Mouse (Mus musculus): Measurements from ENCODE around the gene Ubr2. TPM values are rescaled to one million over a fixed set of nuclear protein-coding genes. Genes with fewer than 3 reads are reported as not detected.

The Ubr2 gene
- polyA plus RNA-seq, 1 experiment from 2014 or later: 21.2 TPM

- no peak overlapping the region for H3K9ac ChIP-seq (ENCODE audit: low read length)
These were observed 81.1 kb downstream of the Ubr2 start for GRCm38 (mm10) chr17:46929277-46929676.

GRCm38 (mm10) chr17:46927781-46928180, 82.6 kb downstream of the Ubr2 start:
- Histone ChIP-seq H3K4me3 (ENCODE audit: low read depth, low read length) (no peak overlapping the region), H3K27me3 (ENCODE audit: control insufficient read depth, insufficient read depth, low read length) (no peaks in the 10 kb centered on the region), H3K27ac (ENCODE audit: low read depth, low read length) (no peak overlapping the region), H3K4me2 (ENCODE audit: low read depth, low read length, severe bottlenecking) (no peak overlapping the region), H3K36me3 (ENCODE audit: control insufficient read depth, insufficient read depth, low read length) (peaks cover 8% of the 10 kb centered on the region; the same call in 1 of the 2 replicates), H3K9me3 (ENCODE audit: control insufficient read depth, low read length) (no peaks in the 10 kb centered on the region), H3K9ac (ENCODE audit: low read length) (no peak overlapping the region), H3K4me1 (replicated peaks; ENCODE audit: control insufficient read depth, insufficient read depth, low read length) (no peaks in the 10 kb centered on the region)
- DNase-seq (ENCODE audit: low spot score): no peak
- 96% methylated on average over 5 of the region's 5 CpGs for WGBS
- no peak for ATAC-seq (replicated peaks; ENCODE audit: low FRiP score)

More at GRCm38 (mm10) chr17:46929277-46929676, 81.1 kb downstream of the Ubr2 start:
- Histone ChIP-seq H3K36me3 (ENCODE audit: control insufficient read depth, insufficient read depth, low read length) (peaks cover 8% of the 10 kb centered on the region; the same call in 1 of the 2 replicates), H3K4me3 (ENCODE audit: low read depth, low read length) (no peak overlapping the region), H3K27ac (ENCODE audit: low read depth, low read length) (no peak overlapping the region), H3K9me3 (ENCODE audit: control insufficient read depth, low read length) (no peaks in the 10 kb centered on the region), H3K4me1 (replicated peaks; ENCODE audit: control insufficient read depth, insufficient read depth, low read length) (no peaks in the 10 kb centered on the region), H3K4me2 (ENCODE audit: low read depth, low read length, severe bottlenecking) (no peak overlapping the region), H3K27me3 (ENCODE audit: control insufficient read depth, insufficient read depth, low read length) (no peaks in the 10 kb centered on the region)
- WGBS: 75% methylated on average over 12 of the region's 12 CpGs
- ATAC-seq (replicated peaks; ENCODE audit: low FRiP score) (no peak), DNase-seq (ENCODE audit: low spot score) (no peak)

DNA sequence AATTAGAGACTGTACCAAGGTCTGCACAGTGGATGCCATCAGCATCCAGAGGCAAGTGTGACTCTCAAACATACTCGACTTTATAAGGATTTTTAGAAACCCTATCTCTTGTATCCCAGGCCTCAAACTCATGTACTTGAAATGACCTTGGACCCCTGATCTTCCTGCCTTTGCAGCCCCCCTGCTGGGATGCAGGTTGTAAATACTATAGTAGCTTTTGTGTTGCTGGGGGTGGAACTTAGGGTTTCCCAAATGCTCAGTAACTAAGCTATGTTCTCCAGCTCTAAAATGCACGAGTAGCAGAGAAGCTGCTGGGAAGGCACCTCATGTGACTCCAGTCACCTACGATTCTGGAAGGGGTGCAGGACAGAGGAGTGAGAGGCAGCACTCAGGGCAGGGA, 83.4 kb downstream of the Ubr2 start:
- ATAC-seq (replicated peaks; ENCODE audit: low FRiP score) (no peak), DNase-seq (ENCODE audit: low spot score) (no peak)
- H3K4me2 ChIP-seq (ENCODE audit: low read depth, low read length, severe bottlenecking): no peak overlapping the region
- H3K27me3 ChIP-seq (ENCODE audit: control insufficient read depth, insufficient read depth, low read length): no peaks in the 10 kb centered on the region
- WGBS: 74% methylated on average over 3 of the region's 3 CpGs
- H3K27ac ChIP-seq (ENCODE audit: low read depth, low read length): no peak overlapping the region
- no peaks in the 10 kb centered on the region for H3K4me1 ChIP-seq (replicated peaks; ENCODE audit: control insufficient read depth, insufficient read depth, low read length)
- H3K36me3 ChIP-seq (ENCODE audit: control insufficient read depth, insufficient read depth, low read length): peaks cover 2% of the 10 kb centered on the region; the same call in 1 of the 2 replicates
- H3K9me3 ChIP-seq (ENCODE audit: control insufficient read depth, low read length): no peaks in the 10 kb centered on the region
- H3K4me3 ChIP-seq (ENCODE audit: low read depth, low read length): no peak overlapping the region
- no peak overlapping the region for H3K9ac ChIP-seq (ENCODE audit: low read length)

- Histone ChIP-seq H3K9ac (ENCODE audit: low read length) (no peak overlapping the region), H3K27me3 (ENCODE audit: control insufficient read depth, insufficient read depth, low read length) (no peaks in the 10 kb centered on the region), H3K9me3 (ENCODE audit: control insufficient read depth, low read length) (no peaks in the 10 kb centered on the region), H3K4me3 (ENCODE audit: low read depth, low read length) (no peak overlapping the region), H3K36me3 (ENCODE audit: control insufficient read depth, insufficient read depth, low read length) (no peaks in the 10 kb centered on the region; the same call in 1 of the 2 replicates), H3K4me2 (ENCODE audit: low read depth, low read length, severe bottlenecking) (no peak overlapping the region), H3K4me1 (replicated peaks; ENCODE audit: control insufficient read depth, insufficient read depth, low read length) (no peaks in the 10 kb centered on the region), H3K27ac (ENCODE audit: low read depth, low read length) (no peak overlapping the region)
- DNase-seq (ENCODE audit: low spot score) (no peak), ATAC-seq (replicated peaks; ENCODE audit: low FRiP score) (no peak)
- WGBS: 43% methylated on average over 5 of the region's 6 CpGs
These were observed 84.2 kb downstream of the Ubr2 start for GRCm38 (mm10) chr17:46926192-46926591.

GRCm38 (mm10) chr17:46920855-46921254, 89.5 kb downstream of the Ubr2 start:
- Histone ChIP-seq H3K27ac (ENCODE audit: low read depth, low read length) (no peak overlapping the region), H3K9ac (ENCODE audit: low read length) (no peak overlapping the region), H3K4me3 (ENCODE audit: low read depth, low read length) (no peak overlapping the region), H3K27me3 (ENCODE audit: control insufficient read depth, insufficient read depth, low read length) (no peaks in the 10 kb centered on the region), H3K9me3 (ENCODE audit: control insufficient read depth, low read length) (no peaks in the 10 kb centered on the region), H3K4me2 (ENCODE audit: low read depth, low read length, severe bottlenecking) (no peak overlapping the region), H3K36me3 (ENCODE audit: control insufficient read depth, insufficient read depth, low read length) (no peaks in the 10 kb centered on the region), H3K4me1 (replicated peaks; ENCODE audit: control insufficient read depth, insufficient read depth, low read length) (no peaks in the 10 kb centered on the region)
- 55% methylated on average over 6 of the region's 6 CpGs for WGBS
- DNase-seq (ENCODE audit: low spot score): no peak
- ATAC-seq (replicated peaks; ENCODE audit: low FRiP score): no peak

DNA sequence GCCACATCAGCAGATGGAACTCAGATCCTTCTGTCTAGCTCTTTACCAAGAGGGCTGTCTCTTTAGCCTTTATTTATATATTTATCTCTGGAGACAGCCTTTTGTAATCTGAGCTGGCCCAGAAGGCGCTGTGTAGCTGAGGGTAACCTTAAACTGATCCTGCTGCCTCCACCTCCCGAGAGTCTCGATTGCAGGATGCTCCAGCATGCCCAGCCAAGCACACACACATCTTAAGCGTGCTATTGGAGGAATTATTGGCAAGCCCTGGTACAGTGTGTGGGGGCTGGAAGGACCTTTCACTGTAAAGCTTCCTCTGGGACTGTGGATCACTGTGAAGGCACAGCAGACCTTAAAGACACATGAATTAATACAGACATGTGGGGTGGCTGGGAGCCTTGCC, 91.4 kb downstream of the Ubr2 start:
- DNase-seq (ENCODE audit: low spot score): no peak

DNA sequence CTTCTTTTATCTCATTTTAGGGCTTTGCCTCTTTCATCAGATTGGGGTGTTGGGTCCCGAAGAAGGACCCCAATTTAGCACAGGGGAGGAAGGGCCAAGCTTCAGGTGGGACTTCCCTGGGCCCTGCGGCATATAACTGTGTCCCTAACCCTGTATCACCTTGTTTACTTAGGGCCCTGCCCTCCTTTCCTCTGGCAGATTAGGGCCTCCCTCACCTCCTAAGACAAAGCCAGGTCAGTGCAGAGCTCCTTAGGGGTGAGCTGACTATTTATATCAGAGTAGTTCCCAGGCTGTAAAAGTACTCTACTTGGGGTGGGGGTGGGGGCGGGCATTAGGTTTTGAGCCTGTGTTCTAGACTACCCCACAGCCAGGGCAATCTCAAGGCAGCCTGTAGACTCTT, 95.2 kb downstream of the Ubr2 start:
- no peak overlapping the region for H3K4me2 ChIP-seq (ENCODE audit: low read depth, low read length, severe bottlenecking)
- H3K9ac ChIP-seq (ENCODE audit: low read length): no peak overlapping the region
- H3K4me3 ChIP-seq (ENCODE audit: low read depth, low read length): no peak overlapping the region
- H3K36me3 ChIP-seq (ENCODE audit: control insufficient read depth, insufficient read depth, low read length): no peaks in the 10 kb centered on the region
- no peak overlapping the region for H3K27ac ChIP-seq (ENCODE audit: low read depth, low read length)
- DNase-seq (ENCODE audit: low spot score) (no peak), ATAC-seq (replicated peaks; ENCODE audit: low FRiP score) (no peak)
- no peaks in the 10 kb centered on the region for H3K9me3 ChIP-seq (ENCODE audit: control insufficient read depth, low read length)
- H3K4me1 ChIP-seq (replicated peaks; ENCODE audit: control insufficient read depth, insufficient read depth, low read length): 0 out of 2 replicates have a peak, but pooled peaks cover 2% of the 10 kb centered on the region
- H3K27me3 ChIP-seq (ENCODE audit: control insufficient read depth, insufficient read depth, low read length): no peaks in the 10 kb centered on the region
- 59% methylated on average over 3 of the region's 3 CpGs for WGBS

More for the DNA sequence above, 91.4 kb downstream of the Ubr2 start:
- no peaks in the 10 kb centered on the region for H3K4me1 ChIP-seq (replicated peaks; ENCODE audit: control insufficient read depth, insufficient read depth, low read length)
- H3K9ac ChIP-seq (ENCODE audit: low read length): no peak overlapping the region
- ATAC-seq (replicated peaks; ENCODE audit: low FRiP score): no peak
- 51% methylated on average over 4 of the region's 4 CpGs for WGBS
- no peak overlapping the region for H3K4me2 ChIP-seq (ENCODE audit: low read depth, low read length, severe bottlenecking)
- H3K27me3 ChIP-seq (ENCODE audit: control insufficient read depth, insufficient read depth, low read length): no peaks in the 10 kb centered on the region
- no peak overlapping the region for H3K4me3 ChIP-seq (ENCODE audit: low read depth, low read length)
- H3K36me3 ChIP-seq (ENCODE audit: control insufficient read depth, insufficient read depth, low read length): no peaks in the 10 kb centered on the region
- H3K9me3 ChIP-seq (ENCODE audit: control insufficient read depth, low read length): no peaks in the 10 kb centered on the region
- H3K27ac ChIP-seq (ENCODE audit: low read depth, low read length): no peak overlapping the region

DNA sequence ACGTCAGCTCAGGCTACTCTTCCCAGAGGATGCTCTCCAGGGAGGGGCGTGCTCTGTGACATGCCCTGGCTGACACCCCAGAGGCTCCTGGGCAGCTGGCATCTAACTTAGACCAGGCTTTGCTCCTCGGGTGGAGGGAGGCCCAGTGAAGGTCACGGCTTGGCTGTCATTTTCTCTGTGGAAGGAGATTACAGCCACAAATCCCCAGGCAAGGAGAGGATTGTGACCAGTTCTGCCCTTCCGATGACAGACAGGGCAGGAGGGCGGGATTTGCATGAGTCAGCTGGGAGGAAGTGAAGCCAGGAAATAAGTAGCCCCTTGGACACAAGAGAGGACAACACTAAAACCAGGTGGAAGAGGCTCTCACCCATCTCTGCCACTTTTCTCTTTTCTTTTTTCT, 98.0 kb downstream of the Ubr2 start:
- no peaks in the 10 kb centered on the region for H3K9me3 ChIP-seq (ENCODE audit: control insufficient read depth, low read length)
- 51% methylated on average over 6 of the region's 6 CpGs for WGBS
- 0 out of 2 replicates have a peak, but pooled peaks cover 2% of the 10 kb centered on the region for H3K4me1 ChIP-seq (replicated peaks; ENCODE audit: control insufficient read depth, insufficient read depth, low read length)
- no peak overlapping the region for H3K4me2 ChIP-seq (ENCODE audit: low read depth, low read length, severe bottlenecking)
- DNase-seq (ENCODE audit: low spot score): no peak
- no peak overlapping the region for H3K27ac ChIP-seq (ENCODE audit: low read depth, low read length)
- no peaks in the 10 kb centered on the region for H3K36me3 ChIP-seq (ENCODE audit: control insufficient read depth, insufficient read depth, low read length)
- no peak overlapping the region for H3K4me3 ChIP-seq (ENCODE audit: low read depth, low read length)
- no peaks in the 10 kb centered on the region for H3K27me3 ChIP-seq (ENCODE audit: control insufficient read depth, insufficient read depth, low read length)
- ATAC-seq (replicated peaks; ENCODE audit: low FRiP score): no peak
- H3K9ac ChIP-seq (ENCODE audit: low read length): no peak overlapping the region

- no peak within 1 kb of the TSS for H3K27ac ChIP-seq (ENCODE audit: low read depth, low read length)
- DNase-seq (ENCODE audit: low spot score) (no peak), ATAC-seq (replicated peaks; ENCODE audit: low FRiP score) (no peak)
- no peak within 1 kb of the TSS for H3K4me3 ChIP-seq (ENCODE audit: low read depth, low read length)
- no peaks in the 10 kb centered on the region for H3K27me3 ChIP-seq (ENCODE audit: control insufficient read depth, insufficient read depth, low read length)
- no peak within 1 kb of the TSS for H3K4me2 ChIP-seq (ENCODE audit: low read depth, low read length, severe bottlenecking)
- H3K4me1 ChIP-seq (replicated peaks; ENCODE audit: control insufficient read depth, insufficient read depth, low read length): 0 out of 2 replicates have a peak, but pooled peaks cover 2% of the 10 kb centered on the region
- no peak within 1 kb of the TSS for H3K9ac ChIP-seq (ENCODE audit: low read length)
- 81% methylated on average over 10 of the region's 10 CpGs for WGBS
- no peaks in the 10 kb centered on the region for H3K9me3 ChIP-seq (ENCODE audit: control insufficient read depth, low read length)
- no peaks in the 10 kb centered on the region for H3K36me3 ChIP-seq (ENCODE audit: control insufficient read depth, insufficient read depth, low read length)
These were observed 100.2 kb downstream of the Ubr2 start, which contains the start of gene Prph2 for GRCm38 (mm10) chr17:46910186-46910585. TSS of gene Prph2 (plus strand) at chr17:46910459.

All from forebrain, embryonic 11.5 days (tissue).